Mouse (Mus musculus): ENCODE data around the gene Hace1.
"Not testable (repeated sequence)": the region's sequence is repeated elsewhere in the genome, so short reads cannot be mapped to it uniquely, and the experiment has no call there.

Hace1 gene

GRCm38 (mm10) chr10:45577731-45578297 is at the start of gene Hace1:
Hace1 (plus strand) TSS chr10:45577829.
- DNase-seq (ENCODE audit: low spot score in 2 of 2): peak; percentile 65 to 74

DNA sequence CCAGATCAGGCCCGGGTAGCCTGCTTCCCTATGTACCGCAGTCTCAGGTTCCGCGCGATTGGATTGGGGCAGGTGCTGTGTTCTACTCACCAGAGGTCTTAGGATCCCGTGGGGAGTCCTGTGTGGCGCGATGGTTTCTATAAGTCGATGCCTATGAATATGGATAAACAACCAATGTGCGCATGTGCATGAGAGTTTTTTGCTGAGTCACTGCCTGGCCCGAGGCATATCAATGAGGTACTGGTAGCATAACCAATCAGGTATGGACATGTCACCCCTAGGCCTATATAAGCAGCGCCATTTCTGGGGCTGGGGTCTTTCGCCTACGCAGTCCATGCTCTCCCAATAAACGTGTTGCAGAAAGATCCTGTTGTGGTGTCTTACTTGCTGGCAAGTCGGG is 40.3 kb upstream of the Hace1 start:
- DNase-seq (ENCODE audit: low spot score in 2 of 2): not testable (repeated sequence)

DNA sequence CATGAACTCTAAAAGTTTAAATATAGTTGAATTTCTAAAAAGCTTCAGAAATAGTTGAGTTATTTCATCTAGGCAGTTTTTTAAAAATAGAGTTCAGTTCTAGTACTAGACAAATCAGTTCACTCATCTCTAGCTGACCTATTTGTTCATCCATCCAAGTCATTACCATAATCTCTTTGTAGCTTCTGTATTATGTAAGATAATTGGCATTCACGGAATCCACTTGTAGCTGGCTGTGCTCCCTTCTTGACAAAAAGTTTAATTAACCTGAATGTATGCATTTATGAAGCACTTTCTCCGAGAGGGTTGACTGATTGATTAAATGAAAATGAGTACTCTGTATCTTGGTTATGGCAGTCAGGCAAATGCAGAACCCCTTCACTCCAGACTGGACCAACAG is 34.9 kb upstream of the Hace1 start:
- no peak for DNase-seq (ENCODE audit: low spot score in 2 of 2)

- no peak for DNase-seq (ENCODE audit: low spot score in 2 of 2)
Observed at GRCm38 (mm10) chr10:45546799-45547198, 30.8 kb upstream of the Hace1 start.

DNA sequence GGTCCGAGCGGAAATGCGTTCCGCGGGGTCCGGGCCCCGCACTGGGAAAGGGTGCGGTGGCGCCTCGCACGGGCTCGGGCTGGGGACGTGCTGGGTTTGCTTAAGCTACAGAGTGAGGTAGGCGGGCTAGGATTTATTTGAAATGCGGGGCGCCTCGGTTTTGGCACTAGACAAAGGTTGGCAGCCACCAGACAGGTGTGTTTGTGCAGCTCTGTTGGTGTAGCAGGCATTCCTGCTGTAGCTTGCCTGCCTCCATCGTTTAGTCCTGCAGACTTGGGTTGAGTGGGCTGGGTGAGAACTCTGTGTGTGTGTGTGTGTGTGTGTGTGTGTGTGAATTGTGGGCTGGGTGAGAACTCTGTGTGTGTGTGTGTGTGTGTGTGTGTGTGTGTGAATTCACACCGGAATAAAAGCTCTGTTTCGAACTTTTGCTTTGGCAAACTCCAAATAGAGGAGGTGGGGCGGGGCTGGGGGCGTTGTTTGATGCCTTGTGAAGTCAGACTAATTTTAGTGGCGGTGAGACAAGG is 731 bp downstream of the Hace1 start:
- peak; percentile 48 to 63 for DNase-seq (ENCODE audit: low spot score in 2 of 2)

DNA sequence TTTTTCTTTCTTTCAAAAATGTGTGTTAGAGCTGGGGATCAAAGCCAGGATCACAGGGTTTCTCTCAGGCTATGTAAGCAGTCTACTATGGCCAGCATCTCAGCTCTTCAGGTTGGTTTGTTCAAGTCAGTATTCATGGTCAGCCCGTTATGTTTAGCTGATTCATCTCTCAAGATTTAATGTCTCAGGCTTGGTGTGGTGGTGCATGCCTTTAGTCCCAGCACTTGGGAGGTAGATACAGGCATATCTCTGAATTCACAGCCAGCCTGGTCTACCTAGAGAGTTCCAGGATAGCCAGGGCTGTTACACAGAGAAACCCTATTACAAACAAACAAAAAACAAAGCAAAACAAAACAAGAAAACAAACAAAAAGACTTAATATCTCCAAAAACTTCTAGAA is 5.7 kb downstream of the Hace1 start:
- no peak for DNase-seq (ENCODE audit: low spot score in 2 of 2)

DNA sequence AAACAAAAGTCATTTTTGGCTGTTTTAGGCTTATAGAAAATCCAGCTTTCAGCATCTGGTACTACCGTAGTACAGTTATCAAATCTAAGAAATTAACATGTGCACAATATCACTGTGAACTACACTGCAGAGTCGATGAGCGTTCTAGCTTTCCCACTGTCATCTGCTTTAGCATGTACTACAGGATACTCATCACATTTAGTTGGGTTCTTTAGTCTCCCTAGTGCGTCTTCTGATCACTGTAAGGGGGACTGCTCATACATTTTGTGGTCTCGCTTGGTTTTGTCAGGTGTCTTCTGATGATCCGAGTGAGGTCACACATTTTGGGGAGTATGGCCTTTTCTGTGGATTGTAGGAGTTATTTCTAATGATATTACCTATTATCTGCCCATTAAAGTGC is 6.2 kb downstream of the Hace1 start:
- DNase-seq (ENCODE audit: low spot score in 2 of 2): no peak

GRCm38 (mm10) chr10:45584311-45585102 is 6.9 kb downstream of the Hace1 start:
- DNase-seq (ENCODE audit: low spot score in 2 of 2): no peak

DNA sequence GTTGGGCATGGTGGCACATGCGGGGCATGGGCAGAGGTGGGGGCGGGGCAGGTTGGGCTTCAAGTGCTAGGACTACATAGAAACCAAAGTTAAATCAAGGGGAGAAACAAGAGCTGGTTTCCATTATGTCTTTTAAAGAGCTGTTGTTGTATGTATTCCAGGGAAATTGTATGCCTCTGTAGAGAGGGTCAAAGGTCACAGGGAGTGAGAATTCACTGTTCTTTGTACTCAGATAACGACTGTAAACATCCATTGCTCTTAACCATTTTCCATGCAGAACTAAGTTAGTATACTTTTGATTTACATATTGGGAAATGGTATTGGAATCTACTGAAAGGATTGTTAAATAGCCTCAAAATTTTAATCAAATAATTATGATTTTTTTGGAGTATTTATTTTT is 28.2 kb downstream of the Hace1 start:
- no peak for DNase-seq (ENCODE audit: low spot score in 2 of 2)

- DNase-seq (ENCODE audit: low spot score in 2 of 2): no peak
Observed at GRCm38 (mm10) chr10:45610727-45611126, 33.1 kb downstream of the Hace1 start.

DNA sequence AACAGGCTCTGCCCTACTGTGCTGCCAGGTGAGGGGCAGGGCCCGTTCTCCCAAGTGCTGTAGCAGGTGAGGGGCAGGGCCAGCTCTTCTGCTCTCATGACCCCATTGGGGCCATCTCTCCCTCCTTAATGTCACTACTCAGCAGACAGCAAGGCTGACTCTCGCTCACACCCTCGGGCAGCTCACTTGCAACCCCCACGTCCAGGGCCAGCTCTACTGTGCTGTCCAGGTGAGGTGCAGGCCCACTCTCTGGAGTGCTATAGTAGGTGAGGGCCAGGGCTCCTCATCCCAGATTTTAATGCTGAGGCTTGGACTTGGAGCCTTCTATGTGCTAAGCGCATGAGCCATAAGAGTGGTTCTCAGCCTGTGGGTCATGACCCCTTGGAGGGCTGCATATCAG is 38.4 kb downstream of the Hace1 start:
- DNase-seq (ENCODE audit: low spot score in 2 of 2): no peak

DNA sequence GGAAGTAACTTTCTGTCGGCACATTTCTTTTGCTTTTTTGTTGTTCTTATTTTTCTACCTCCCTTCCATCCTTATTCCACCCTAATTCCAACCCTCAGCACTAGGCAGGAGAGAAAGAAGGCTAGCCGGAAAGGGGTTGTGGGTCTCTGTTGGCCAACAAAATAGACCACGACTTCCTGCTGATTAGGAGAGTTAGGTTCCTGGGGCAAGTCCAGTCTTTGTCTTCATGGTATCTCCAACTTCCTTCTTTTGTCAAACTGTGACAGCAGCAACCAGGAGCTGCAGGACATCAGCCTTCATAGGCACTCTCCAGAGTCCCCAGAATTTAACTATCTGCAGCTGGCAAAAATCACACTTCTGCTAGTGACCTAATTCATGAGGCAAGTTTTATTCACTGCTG is 41.4 kb downstream of the Hace1 start:
- DNase-seq (ENCODE audit: low spot score in 2 of 2): no peak

- DNase-seq (ENCODE audit: low spot score in 2 of 2): no peak
Observed at GRCm38 (mm10) chr10:45631995-45632394, 54.4 kb downstream of the Hace1 start.

DNA sequence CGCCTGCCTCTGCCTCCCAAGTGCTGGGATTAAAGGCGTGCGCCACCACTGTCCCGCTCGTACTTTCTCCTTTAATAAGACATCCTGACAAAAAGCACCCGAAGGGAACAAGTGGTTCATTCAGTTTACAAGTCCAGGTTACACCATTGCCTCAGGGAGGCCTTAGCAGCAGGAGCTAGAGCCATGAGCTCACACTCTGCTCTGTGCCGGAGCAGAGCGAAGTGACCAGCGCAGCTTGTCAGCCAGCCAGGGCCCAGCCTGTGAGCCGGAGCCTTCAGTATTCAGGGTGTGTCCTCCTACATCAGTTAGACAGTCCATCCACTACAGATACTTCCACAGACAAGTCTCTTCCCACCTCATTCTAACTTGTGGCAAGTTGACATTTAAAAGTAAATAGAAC is 55.0 kb downstream of the Hace1 start:
- no peak for DNase-seq (ENCODE audit: low spot score in 2 of 2)

- no peak for DNase-seq (ENCODE audit: low spot score in 2 of 2)
Observed at GRCm38 (mm10) chr10:45635201-45635600, 57.6 kb downstream of the Hace1 start.

GRCm38 (mm10) chr10:45639762-45640161 is 62.1 kb downstream of the Hace1 start:
- DNase-seq (ENCODE audit: low spot score in 2 of 2): no peak

DNA sequence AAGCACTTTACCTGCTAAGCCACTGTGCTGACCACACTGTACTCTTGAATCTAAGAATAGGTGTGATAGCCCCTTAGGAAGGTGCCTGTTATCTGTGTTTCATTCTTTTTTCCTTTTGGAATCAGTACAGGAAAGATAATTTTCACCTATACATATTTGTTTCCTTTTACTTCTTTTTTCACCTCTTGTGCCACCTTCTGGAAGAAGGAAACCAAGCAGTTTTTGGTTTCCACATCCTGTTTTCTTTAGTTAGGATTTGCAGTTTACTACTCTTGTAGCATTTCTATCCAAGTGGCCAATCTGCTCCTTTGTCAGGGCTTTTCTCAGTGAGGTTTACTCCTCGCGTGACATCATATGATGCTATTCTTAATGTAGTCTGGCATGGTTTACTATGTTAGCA is 76.4 kb downstream of the Hace1 start:
- DNase-seq (ENCODE audit: low spot score in 2 of 2): no peak

DNA sequence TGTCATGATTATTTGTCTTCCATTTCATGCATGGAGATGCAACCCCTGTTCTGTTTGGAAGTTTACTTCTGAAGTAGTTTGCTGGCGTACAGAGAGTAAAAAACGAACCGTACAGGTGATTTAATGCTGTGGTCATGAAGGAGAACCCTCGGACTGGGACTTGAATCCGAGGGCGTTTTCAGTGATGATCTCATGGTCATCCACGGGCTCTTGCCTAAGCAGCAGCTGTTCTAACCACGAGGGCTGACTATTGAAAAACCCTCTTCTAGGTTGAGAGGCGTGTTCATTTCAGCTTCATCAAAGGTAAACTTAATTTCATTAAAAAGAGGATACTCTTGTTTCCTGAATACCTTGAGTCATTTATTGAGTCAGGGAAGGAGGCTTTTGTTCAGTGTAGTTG is 84.4 kb downstream of the Hace1 start:
- DNase-seq (ENCODE audit: low spot score in 2 of 2): no peak

DNA sequence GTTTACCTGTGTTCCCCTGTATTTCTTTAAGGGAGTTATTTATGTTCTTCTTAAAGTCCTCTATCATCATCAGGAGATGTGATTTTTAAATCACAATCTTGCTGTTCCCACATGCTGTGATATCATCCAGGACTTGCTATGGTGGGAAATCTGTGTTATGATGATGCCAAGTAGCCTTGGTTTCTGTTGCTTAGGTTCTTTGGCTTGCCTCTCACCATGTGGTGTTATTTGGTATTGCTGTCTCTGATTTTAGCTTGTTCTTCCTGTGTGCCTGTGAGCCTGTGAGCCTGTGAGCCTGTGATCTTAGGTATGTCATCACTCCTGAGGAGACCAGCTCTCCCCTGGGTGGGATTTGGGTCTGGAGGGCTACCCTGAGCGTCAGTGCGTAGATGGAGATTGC is 90.6 kb downstream of the Hace1 start:
- DNase-seq (ENCODE audit: low spot score in 2 of 2): no peak

DNA sequence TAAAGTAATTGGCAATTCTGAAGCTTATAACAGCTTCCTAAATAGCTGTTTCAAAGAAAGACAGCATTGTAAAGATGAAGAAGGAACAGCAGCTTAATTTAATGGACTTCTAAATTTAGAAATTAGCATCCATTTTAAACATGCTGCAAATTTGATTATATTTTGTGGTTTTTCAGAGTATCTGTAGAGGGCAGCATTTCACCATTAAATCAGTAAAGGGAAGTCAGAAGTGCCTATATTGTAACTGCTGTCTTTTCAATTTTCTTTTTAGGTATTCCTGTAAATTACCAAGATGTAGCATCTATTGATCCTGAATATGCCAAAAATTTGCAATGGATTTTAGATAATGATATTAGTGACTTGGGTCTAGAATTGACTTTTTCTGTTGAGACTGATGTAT is 99.2 kb downstream of the Hace1 start:
- no peak for DNase-seq (ENCODE audit: low spot score in 2 of 2)

GRCm38 (mm10) chr10:45686191-45686590 is 108.6 kb downstream of the Hace1 start:
- no peak for DNase-seq (ENCODE audit: low spot score in 2 of 2)

GRCm38 (mm10) chr10:45694931-45695330 is 117.3 kb downstream of the Hace1 start:
- no peak for DNase-seq (ENCODE audit: low spot score in 2 of 2)

DNA sequence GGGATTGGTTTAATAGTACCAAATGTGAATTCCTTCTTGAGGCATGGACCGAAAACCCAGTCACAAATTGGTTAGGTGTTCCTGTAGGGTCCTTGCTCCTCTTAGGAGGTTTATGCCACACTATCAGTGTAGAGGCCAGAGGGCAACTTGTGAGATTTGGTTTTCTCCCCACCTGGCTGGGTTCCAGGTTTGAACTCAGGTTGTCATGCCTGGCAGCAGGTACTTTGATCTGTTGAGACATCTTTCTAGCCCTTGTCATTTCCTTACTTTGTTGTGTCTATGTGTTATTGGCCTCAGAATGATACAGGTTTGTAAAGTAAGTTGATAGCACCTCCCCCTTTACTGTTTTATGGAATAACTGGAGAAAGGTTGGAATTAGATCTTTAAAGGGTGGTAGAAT is 117.9 kb downstream of the Hace1 start:
- no peak for DNase-seq (ENCODE audit: low spot score in 2 of 2)
